Mouse (Mus musculus) fat pad, adult 2 months (tissue): ENCODE measurements around the gene Arhgap31.
"Not testable (repeated sequence)": the region's sequence is repeated elsewhere in the genome, so short reads cannot be mapped to it uniquely, and the experiment has no call there.

Experiments used
- DNase-seq: peaks from one replicate; pipeline ENCODE4 v3.0.0-alpha.2; 2011; ENCODE audit warnings: low read depth, low spot score; ENCODE audit errors: extremely low read depth

The Arhgap31 gene

GRCm38 (mm10) chr16:38728576-38729132, 15.6 kb upstream of the Arhgap31 start:
- DNase-seq = no peak

GRCm38 (mm10) chr16:38724974-38725373, 11.9 kb upstream of the Arhgap31 start:
- no peak for DNase-seq

- no peak for DNase-seq
These were observed 11.2 kb upstream of the Arhgap31 start for GRCm38 (mm10) chr16:38724256-38724655.

- no peak for DNase-seq
These were observed 8.3 kb upstream of the Arhgap31 start for GRCm38 (mm10) chr16:38721377-38721776.

GRCm38 (mm10) chr16:38714259-38714526, 1.1 kb upstream of the Arhgap31 start:
- DNase-seq = not testable (repeated sequence)

GRCm38 (mm10) chr16:38713404-38714258, 557 bp upstream of the Arhgap31 start:
- no peak for DNase-seq

GRCm38 (mm10) chr16:38712105-38712504, 969 bp downstream of the Arhgap31 start:
- no peak for DNase-seq

- DNase-seq = no peak
These were observed 1.8 kb downstream of the Arhgap31 start for GRCm38 (mm10) chr16:38711245-38711644.

GRCm38 (mm10) chr16:38708962-38709520, 4.0 kb downstream of the Arhgap31 start:
- DNase-seq = no peak

- no peak for DNase-seq
These were observed 6.3 kb downstream of the Arhgap31 start for GRCm38 (mm10) chr16:38706782-38707181.

- DNase-seq = peak; percentile 74
These were observed 7.4 kb downstream of the Arhgap31 start for GRCm38 (mm10) chr16:38705531-38706281.

- no peak for DNase-seq
These were observed 9.6 kb downstream of the Arhgap31 start for GRCm38 (mm10) chr16:38703501-38703900.

- no peak for DNase-seq
These were observed 10.8 kb downstream of the Arhgap31 start for GRCm38 (mm10) chr16:38702316-38702715.

- no peak for DNase-seq
These were observed 11.4 kb downstream of the Arhgap31 start for GRCm38 (mm10) chr16:38701492-38702185.

- no peak for DNase-seq
These were observed 12.5 kb downstream of the Arhgap31 start for GRCm38 (mm10) chr16:38700392-38701162.

- DNase-seq = no peak
These were observed 15.5 kb downstream of the Arhgap31 start for GRCm38 (mm10) chr16:38697611-38698010.

- no peak for DNase-seq
These were observed 17.5 kb downstream of the Arhgap31 start for GRCm38 (mm10) chr16:38695557-38695956.

- no peak for DNase-seq
These were observed 18.1 kb downstream of the Arhgap31 start for GRCm38 (mm10) chr16:38694906-38695540.

GRCm38 (mm10) chr16:38690501-38690900, 22.6 kb downstream of the Arhgap31 start:
- DNase-seq = no peak

- DNase-seq = no peak
These were observed 23.3 kb downstream of the Arhgap31 start for GRCm38 (mm10) chr16:38689786-38690185.
